Mouse (Mus musculus) liver, postnatal 0 days (tissue): Measurements from ENCODE around the gene Sestd1. TPM values are rescaled to one million over a fixed set of nuclear protein-coding genes. Genes with fewer than 3 reads are reported as not detected.

ENCODE experiments used
- ATAC-seq: fragments of 200-750 bp; cut with Nextera tagmentation; 2 replicates; pipeline ENCODE4 v1.8.0; 2017; ENCODE audit warnings: mild to moderate bottlenecking, moderate library complexity
- DNase-seq: peaks from one replicate; pipeline ENCODE4 v3.0.0-alpha.2; 2016
- H3K27ac ChIP-seq: fragments of 300-500 bp; sonication (generic); 2 replicates; pipeline ENCODE4 v1.5.1; 2014; ENCODE audit warnings: antibody characterized with exemption, moderate library complexity, mild to moderate bottlenecking, low read depth
- H3K27me3 ChIP-seq: fragments of 300-500 bp; sonication (generic); 2 replicates; pipeline ENCODE4 v1.6.1; 2014; ENCODE audit warnings: low read length, control low read depth, mixed read lengths; ENCODE audit not compliant: insufficient read depth
- H3K36me3 ChIP-seq: fragments of 300-500 bp; sonication (generic); replicated peaks from 2 replicates; pipeline ENCODE4 v1.6.1; 2014; ENCODE audit warnings: mild to moderate bottlenecking, control low read depth, low read length, moderate library complexity, mixed read lengths; ENCODE audit not compliant: insufficient read depth
- H3K4me1 ChIP-seq: fragments of 300-500 bp; sonication (generic); 2 replicates; pipeline ENCODE4 v1.6.1; 2014; ENCODE audit warnings: antibody characterized with exemption, mild to moderate bottlenecking, control low read depth; ENCODE audit not compliant: insufficient read depth
- H3K4me2 ChIP-seq: fragments of 300-500 bp; sonication (generic); 2 replicates; pipeline ENCODE4 v1.6.1; 2014; ENCODE audit warnings: low read depth, mild to moderate bottlenecking, low read length, moderate library complexity, mixed read lengths
- H3K4me3 ChIP-seq: fragments of 300-500 bp; sonication (generic); 2 replicates; pipeline ENCODE4 v1.5.1; 2014; ENCODE audit warnings: low read depth, low read length
- H3K9ac ChIP-seq: fragments of 300-500 bp; sonication (generic); replicated peaks from 2 replicates; pipeline ENCODE4 v1.6.1; 2014; ENCODE audit warnings: mild to moderate bottlenecking, moderate library complexity
- H3K9me3 ChIP-seq: fragments of 300-500 bp; sonication (generic); 2 replicates; pipeline ENCODE4 v1.6.1; 2016; ENCODE audit warnings: mild to moderate bottlenecking, control low read depth, low read length, mixed read lengths
- CTCF ChIP-seq: sonication (generic); IDR thresholded peaks from 2 replicates; pipeline ENCODE4 v1.5.1; 2016; ENCODE audit warnings: antibody characterized with exemption, low read depth
- EP300 ChIP-seq: IDR thresholded peaks from 2 replicates; pipeline ENCODE4 v1.6.1; 2016; ENCODE audit warnings: antibody characterized with exemption, low read depth, mild to moderate bottlenecking
- WGBS: fragments of 180-500 bp; shearing (Covaris S2); extraction: QIAGEN DNeasy Blood & Tissue Kit; methylation state at CpG from one replicate; pipeline ENCODE4 v1.1.7; 2014; ENCODE audit not compliant: insufficient replicate concordance; 5-methylcytosine and 5-hydroxymethylcytosine counted together
- polyA plus RNA-seq: library from polyadenylated mRNA; unstranded; fragments of >200 nt; fragmentation: Nextera tagmentation; extraction: Ambion mirVana; gene quantifications from 2 replicates; pipeline ENCODE4 v1.2.1, GENCODE M21; 2015

Gene Sestd1
- polyA plus RNA-seq, 1 experiment from 2014 or later = 0.61 TPM

DNA sequence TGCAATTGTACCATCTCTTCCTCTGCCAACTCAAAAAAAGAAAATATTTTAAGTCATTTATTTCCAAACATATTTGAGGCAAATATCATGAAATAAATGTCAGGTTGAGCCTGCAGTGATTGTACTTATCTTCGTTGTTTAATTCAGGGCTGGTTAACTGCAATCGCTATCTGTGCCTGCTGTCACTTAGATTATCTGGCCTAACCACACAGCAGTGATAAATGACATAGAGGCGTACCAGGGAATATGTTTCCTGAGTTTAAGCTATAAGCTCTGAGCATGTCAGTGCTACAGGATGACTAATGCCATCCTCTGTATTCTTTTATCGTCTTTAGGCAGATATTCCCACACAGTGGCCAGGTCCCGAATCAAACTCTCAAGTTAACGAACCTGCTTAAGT, 141.5 kb downstream of the Sestd1 start:
- H3K9me3 ChIP-seq = no peaks in the 10 kb centered on the region
- no peak overlapping the region for H3K4me3 ChIP-seq
- no peaks in the 10 kb centered on the region for H3K27me3 ChIP-seq
- WGBS = 50% methylated on average over 6 of the region's 6 CpGs
- H3K4me1 ChIP-seq = no peaks in the 10 kb centered on the region
- no peak overlapping the region for H3K27ac ChIP-seq
- ATAC-seq (no peak), DNase-seq (no peak)
- no peak overlapping the region for H3K4me2 ChIP-seq
- no peaks in the 10 kb centered on the region for H3K36me3 ChIP-seq
- TF ChIP-seq CTCF (no peak), EP300 (no peak)
- no peak overlapping the region for H3K9ac ChIP-seq

DNA sequence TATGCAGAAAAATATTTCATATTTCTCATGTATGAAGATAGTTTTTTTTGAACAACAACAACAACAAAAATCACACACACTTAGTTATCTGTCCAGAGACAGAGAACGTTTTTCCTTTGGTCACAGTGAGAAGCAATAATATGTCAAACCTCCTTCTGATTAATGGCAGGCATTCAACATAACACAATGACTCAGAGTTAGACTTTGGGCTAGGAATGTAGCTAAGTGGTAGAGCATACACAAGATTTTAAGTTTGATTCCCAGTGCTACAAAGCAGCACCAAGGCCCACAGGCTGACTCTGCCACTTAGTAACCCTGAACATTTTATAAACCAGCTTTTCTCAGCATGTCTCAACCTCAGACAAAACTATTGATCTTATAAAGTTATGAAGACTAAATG, 145.5 kb downstream of the Sestd1 start:
- no peak for ATAC-seq

DNA sequence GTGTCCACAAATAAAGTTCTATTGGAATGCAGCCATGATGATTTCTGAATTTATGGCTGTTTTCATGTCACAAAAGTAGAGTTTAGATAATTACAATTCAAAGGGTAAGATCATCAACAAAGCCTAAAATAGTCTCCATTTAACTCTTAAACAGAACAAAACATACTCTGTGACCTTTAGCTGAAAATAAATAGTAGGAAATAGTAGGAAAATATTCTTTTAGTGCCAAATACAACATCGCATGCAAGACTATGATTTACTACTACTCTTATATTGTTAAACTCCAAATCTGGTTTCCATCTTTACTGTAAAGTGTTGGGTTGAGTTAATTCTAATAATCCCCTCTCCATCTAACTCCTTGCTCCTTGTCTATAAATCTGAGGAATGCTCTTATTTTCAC, 147.0 kb downstream of the Sestd1 start:
- Histone ChIP-seq H3K4me3 (no peak overlapping the region), H3K4me2 (no peak overlapping the region), H3K4me1 (no peaks in the 10 kb centered on the region), H3K27ac (no peak overlapping the region), H3K9me3 (no peaks in the 10 kb centered on the region), H3K9ac (no peak overlapping the region), H3K27me3 (no peaks in the 10 kb centered on the region), H3K36me3 (no peaks in the 10 kb centered on the region)
- DNase-seq (no peak), ATAC-seq (no peak)
- no peak for TF ChIP-seq EP300
- no peak for TF ChIP-seq CTCF
- WGBS = 78% methylated on average over 1 of the region's 1 CpGs

More for the DNA sequence above, 145.5 kb downstream of the Sestd1 start:
- H3K9ac ChIP-seq = no peak overlapping the region
- no peak overlapping the region for H3K27ac ChIP-seq
- H3K4me3 ChIP-seq = no peak overlapping the region
- no peaks in the 10 kb centered on the region for H3K36me3 ChIP-seq
- TF ChIP-seq CTCF (no peak), EP300 (no peak)
- DNase-seq = no peak
- no peaks in the 10 kb centered on the region for H3K9me3 ChIP-seq
- no peaks in the 10 kb centered on the region for H3K4me1 ChIP-seq
- no peaks in the 10 kb centered on the region for H3K27me3 ChIP-seq
- 27% methylated on average over 1 of the region's 1 CpGs for WGBS
- H3K4me2 ChIP-seq = no peak overlapping the region

Other genes with a start within 250 kb of the Sestd1 start
- gene Ccdc141, start 110.0 kb downstream of the Sestd1 start, polyA plus RNA-seq = 2.2 and 3.0 TPM in 2 replicates